Mouse (Mus musculus) T-cell, adult 66 days (primary cell): ENCODE data around the gene Setd7. TPM values are rescaled to one million over a fixed set of nuclear protein-coding genes. Genes with fewer than 3 reads are reported as not detected.

Experiments used
- total RNA-seq, 2 experiments: library from RNA; stranded (reverse); gene quantifications; 3 replicates in 1 of 2; 4 replicates in 1 of 2; pipeline ENCODE4 v1.2.4; 2023

The Setd7 gene
- total RNA-seq = 10 to 100 TPM; 64.8 to 67.7 TPM

DNA sequence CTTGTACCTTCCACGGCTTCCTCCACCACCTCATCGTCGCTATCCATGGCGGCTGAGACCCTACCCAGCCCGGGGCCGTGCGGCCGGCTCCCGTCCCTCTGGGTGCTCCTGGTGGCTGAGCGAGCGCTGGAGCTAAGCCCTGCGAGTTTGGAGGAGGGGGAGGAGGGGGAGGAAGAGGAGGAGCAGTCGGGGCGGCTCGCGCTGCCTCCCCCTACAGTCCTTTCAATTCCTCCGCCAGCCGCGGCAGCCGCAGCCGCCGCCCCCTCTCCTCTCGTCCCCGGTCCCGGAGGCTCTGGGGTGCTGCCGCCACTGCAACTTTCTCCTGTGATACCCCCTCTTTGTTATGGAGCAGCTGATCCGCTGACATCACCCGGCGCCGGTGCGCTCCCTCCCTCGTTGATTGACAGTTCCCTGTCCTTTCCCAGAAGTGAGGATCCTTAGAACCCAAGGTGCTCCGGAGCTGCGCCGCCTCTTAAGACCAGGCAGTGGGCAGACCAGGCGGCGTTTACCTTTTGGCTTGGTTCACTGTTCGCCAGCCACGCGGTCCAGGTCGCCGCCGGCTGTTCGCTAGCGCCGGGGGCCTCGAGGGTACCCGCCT lies at the start of gene Setd7:
TSS of gene Setd7 (minus strand) at position 369 of the 598 bp plus-strand sequence.

DNA sequence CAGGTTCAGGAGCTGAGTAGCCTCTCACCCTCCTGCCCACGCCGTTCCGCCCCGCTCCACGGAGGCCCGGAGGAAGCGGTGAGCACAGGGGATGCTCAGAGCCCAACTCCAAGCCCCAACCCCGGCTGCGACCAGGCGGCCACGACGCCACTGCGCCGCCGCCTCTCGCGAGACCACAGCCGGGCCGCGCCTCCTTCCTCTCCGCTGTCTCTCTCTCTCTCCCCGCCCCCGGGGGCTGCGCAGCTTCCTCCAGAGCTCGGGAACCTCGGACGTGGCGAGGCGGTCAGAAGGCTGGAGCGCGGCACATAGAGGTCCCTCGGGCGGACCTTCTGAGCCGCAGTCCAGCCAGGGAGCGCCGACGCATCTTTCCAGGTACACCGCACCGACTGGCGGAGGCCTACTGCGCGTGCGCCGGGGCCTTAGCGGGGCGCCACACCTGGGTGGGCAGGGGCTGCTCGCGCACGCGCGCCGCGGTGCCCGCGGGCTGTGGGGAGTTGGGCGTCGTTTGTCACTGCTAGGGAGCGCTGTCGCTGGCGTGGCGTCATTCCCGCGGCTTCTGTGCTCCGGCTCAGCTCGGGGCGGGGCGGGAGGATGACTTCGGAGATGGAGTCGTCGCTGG lies 76.8 kb downstream of the Setd7 start, which contains the start of gene Rab33b:
TSS of gene Rab33b (plus strand) at position 180 of the 619 bp plus-strand sequence.

Other genes starting within 250 kb of the Setd7 start
- 100 to 1,000 TPM; 137 to 155 TPM for gene Elf2, start 220.2 kb downstream of the Setd7 start, total RNA-seq
- not detected for gene Mgarp, start 164.1 kb downstream of the Setd7 start, total RNA-seq
- 10 to 100 TPM; 48.4 to 64.2 TPM for gene Ndufc1, start 151.9 kb downstream of the Setd7 start, total RNA-seq
- 100 to 1,000 TPM; 106 to 110 TPM for gene Naa15, start 145.7 kb downstream of the Setd7 start, total RNA-seq
- gene Rab33b, start 77.0 kb downstream of the Setd7 start, total RNA-seq = 10 to 100 TPM; 35.1 to 44.9 TPM
- gene Mgst2, start 99.5 kb upstream of the Setd7 start, total RNA-seq = 10 to 100 TPM; 54.8 to 58.7 TPM